19 mouse cellular contexts compared by ENCODE assay signal in genomic region chr3:66490696-66491357, GRCm38 (mm10).
DNase-seq lines count a peak whose midpoint lies in the region; ATAC-seq and TF ChIP-seq lines count a peak whose summit lies in the region.
"Had no signal": no experiment of that assay in that cellular context is flagged by ENCODE, and none has a peak within 500 bp of the region (broad histone marks: within the 10 kb centered on the region; RNA-seq: fewer than 3 reads in every experiment).

No protein-coding gene starts in this region.

- H3K27me3 ChIP-seq in forebrain, embryonic 12.5 days = peaks cover 11% of the 10 kb centered on the region
- peaks cover 7% of the 10 kb centered on the region; the same call in 1 of the 2 replicates for H3K27me3 ChIP-seq in forebrain, embryonic 15.5 days
- no peaks in the 10 kb centered on the region for H3K27me3 ChIP-seq in kidney, embryonic 15.5 days
- no peaks in the 10 kb centered on the region for H3K27me3 ChIP-seq in kidney, adult 2 months (replicated peaks; ENCODE audit: control insufficient read depth, insufficient read depth, low read length)
- H3K27me3 ChIP-seq in midbrain, embryonic 13.5 days = no peaks in the 10 kb centered on the region
- no peaks in the 10 kb centered on the region for H3K27me3 ChIP-seq in midbrain, embryonic 16.5 days (ENCODE audit: control insufficient read depth, insufficient read depth, low read depth, low read length)
- H3K27me3 ChIP-seq: heart, embryonic 15.5 days had no signal

- peak; percentile 49; the same call in 1 of the 2 replicates for ATAC-seq in forebrain, embryonic 12.5 days (ENCODE audit: low FRiP score)
- ATAC-seq in forebrain, embryonic 15.5 days (replicated peaks) = no peak
- 0 out of 2 replicates have a peak, but pooled peaks have one; percentile 12 for ATAC-seq in kidney, embryonic 15.5 days (replicated peaks; ENCODE audit: low FRiP score)
- peak; percentile 56; the same call in 1 of the 2 replicates for ATAC-seq in midbrain, embryonic 13.5 days
- ATAC-seq in midbrain, embryonic 16.5 days = no peak
- ATAC-seq: CD4-positive, CD25-positive, alpha-beta regulatory T cell, adult 4 months; inflammation-experienced regulatory T-cells, adult 6 months had no signal

- no peaks in the 10 kb centered on the region for H3K36me3 ChIP-seq in forebrain, embryonic 12.5 days (replicated peaks)
- no peaks in the 10 kb centered on the region for H3K36me3 ChIP-seq in forebrain, embryonic 15.5 days
- H3K36me3 ChIP-seq in kidney, embryonic 15.5 days = no peaks in the 10 kb centered on the region
- no peaks in the 10 kb centered on the region for H3K36me3 ChIP-seq in kidney, adult 2 months (ENCODE audit: control insufficient read depth, insufficient read depth, low read length)
- H3K36me3 ChIP-seq in midbrain, embryonic 13.5 days = no peaks in the 10 kb centered on the region
- no peaks in the 10 kb centered on the region for H3K36me3 ChIP-seq in midbrain, embryonic 16.5 days (ENCODE audit: control insufficient read depth, insufficient read depth, low read length)
- H3K36me3 ChIP-seq: heart, embryonic 15.5 days had no signal

- H3K4me2 ChIP-seq in forebrain, embryonic 12.5 days = no peak overlapping the region
- H3K4me2 ChIP-seq in forebrain, embryonic 15.5 days (replicated peaks) = no peak overlapping the region
- H3K4me2 ChIP-seq in kidney, embryonic 15.5 days = no peak overlapping the region
- H3K4me2 ChIP-seq in midbrain, embryonic 13.5 days (replicated peaks) = no peak overlapping the region
- H3K4me2 ChIP-seq in midbrain, embryonic 16.5 days (ENCODE audit: low read length) = no peak overlapping the region
- H3K4me2 ChIP-seq: heart, embryonic 15.5 days had no signal

- DNase-seq in kidney, adult 2 months = no peak
- peak; percentile 30 for DNase-seq in retina, embryonic 14.5 days (ENCODE audit: low spot score)
- DNase-seq in left cerebral cortex, adult 18-20 months (ENCODE audit: low spot score in 2 of 2) = no peak
- DNase-seq: adrenal gland, postnatal 36 days; cerebellum, adult 11-12 months; cerebellum, postnatal 10 days; heart, postnatal 36 days; kidney, adult 8-10 months; lung, postnatal 4 days; right cerebral cortex, postnatal 25 days; spleen, adult 18-20 months had no signal

- no peak overlapping the region for H3K9ac ChIP-seq in forebrain, embryonic 12.5 days
- no peak overlapping the region for H3K9ac ChIP-seq in forebrain, embryonic 15.5 days (replicated peaks)
- no peak overlapping the region for H3K9ac ChIP-seq in kidney, embryonic 15.5 days
- no peak overlapping the region for H3K9ac ChIP-seq in midbrain, embryonic 13.5 days (replicated peaks)
- H3K9ac ChIP-seq in midbrain, embryonic 16.5 days (ENCODE audit: low read depth, low read length) = no peak overlapping the region
- H3K9ac ChIP-seq: heart, embryonic 15.5 days had no signal

- peaks cover 19% of the 10 kb centered on the region for H3K4me1 ChIP-seq in forebrain, embryonic 12.5 days
- H3K4me1 ChIP-seq in forebrain, embryonic 15.5 days = 0 out of 2 replicates have a peak, but pooled peaks cover 4% of the 10 kb centered on the region
- H3K4me1 ChIP-seq in kidney, embryonic 15.5 days = 0 out of 2 replicates have a peak, but pooled peaks cover 4% of the 10 kb centered on the region
- no peaks in the 10 kb centered on the region for H3K4me1 ChIP-seq in kidney, adult 2 months (ENCODE audit: control insufficient read depth, insufficient read depth, low read length)
- peaks cover 7% of the 10 kb centered on the region for H3K4me1 ChIP-seq in midbrain, embryonic 13.5 days (replicated peaks)
- no peaks in the 10 kb centered on the region for H3K4me1 ChIP-seq in midbrain, embryonic 16.5 days (ENCODE audit: control insufficient read depth, insufficient read depth, low read length)
- H3K4me1 ChIP-seq: heart, embryonic 15.5 days had no signal

- TF ChIP-seq POLR2A in kidney, adult 2 months (IDR thresholded peaks at IDR 0.05; ENCODE audit: low read depth, low read length) = no peak

- 0 out of 2 replicates have a peak overlapping the region, but pooled peaks have one; percentile 56 for H3K27ac ChIP-seq in forebrain, embryonic 12.5 days
- H3K27ac ChIP-seq in forebrain, embryonic 15.5 days (replicated peaks) = no peak overlapping the region
- no peak overlapping the region for H3K27ac ChIP-seq in kidney, embryonic 15.5 days
- H3K27ac ChIP-seq in kidney, adult 2 months (ENCODE audit: insufficient read depth, low read depth, low read length) = no peak overlapping the region
- no peak overlapping the region for H3K27ac ChIP-seq in midbrain, embryonic 13.5 days
- no peak overlapping the region for H3K27ac ChIP-seq in midbrain, embryonic 16.5 days (ENCODE audit: low read length)
- H3K27ac ChIP-seq: heart, embryonic 15.5 days had no signal

- H3K9me3 ChIP-seq in forebrain, embryonic 12.5 days = no peaks in the 10 kb centered on the region
- no peaks in the 10 kb centered on the region for H3K9me3 ChIP-seq in forebrain, embryonic 15.5 days
- no peaks in the 10 kb centered on the region for H3K9me3 ChIP-seq in kidney, embryonic 15.5 days (replicated peaks)
- H3K9me3 ChIP-seq in midbrain, embryonic 13.5 days = no peaks in the 10 kb centered on the region
- H3K9me3 ChIP-seq in midbrain, embryonic 16.5 days (replicated peaks; ENCODE audit: control insufficient read depth, low read length, poor library complexity, severe bottlenecking) = no peaks in the 10 kb centered on the region
- H3K9me3 ChIP-seq: heart, embryonic 15.5 days had no signal

- no peak overlapping the region for H3K4me3 ChIP-seq in forebrain, embryonic 12.5 days (replicated peaks)
- H3K4me3 ChIP-seq in forebrain, embryonic 15.5 days = no peak overlapping the region
- H3K4me3 ChIP-seq in kidney, embryonic 15.5 days (replicated peaks) = no peak overlapping the region
- H3K4me3 ChIP-seq in kidney, adult 2 months (ENCODE audit: insufficient read depth, low read depth, low read length) = no peak overlapping the region
- no peak overlapping the region for H3K4me3 ChIP-seq in midbrain, embryonic 13.5 days (replicated peaks)
- H3K4me3 ChIP-seq in midbrain, embryonic 16.5 days (ENCODE audit: low read depth, low read length) = no peak overlapping the region
- H3K4me3 ChIP-seq: heart, embryonic 15.5 days had no signal

- 3% methylated on average over 6 of the region's 6 CpGs for WGBS in forebrain, embryonic 12.5 days
- WGBS in forebrain, embryonic 15.5 days = 3% methylated on average over 6 of the region's 6 CpGs
- WGBS in kidney, embryonic 15.5 days = 19% methylated on average over 6 of the region's 6 CpGs
- 24% methylated on average over 6 of the region's 6 CpGs for WGBS in kidney, adult 2 months
- 4% methylated on average over 6 of the region's 6 CpGs for WGBS in midbrain, embryonic 13.5 days
- 6% methylated on average over 6 of the region's 6 CpGs for WGBS in midbrain, embryonic 16.5 days

- no peak for TF ChIP-seq CTCF in kidney, adult 2 months (conservative IDR thresholded peaks at IDR 0.05; ENCODE audit: insufficient read depth, insufficient read length, low read depth, low read length)

Comparison
In these comparisons a context has a peak if more than half of its experiments do, and no peak if none do; other contexts are left out.
1. ATAC-seq: peak in forebrain, embryonic 12.5 days (single experiment), kidney, embryonic 15.5 days (single experiment) and midbrain, embryonic 13.5 days (single experiment); none in forebrain, embryonic 15.5 days (single experiment) and midbrain, embryonic 16.5 days (single experiment).